Mouse (Mus musculus) midbrain, postnatal 0 days (tissue): ENCODE measurements around the gene Hs3st3b1. TPM values are rescaled to one million over a fixed set of nuclear protein-coding genes. Genes with fewer than 3 reads are reported as not detected.

Experiments
- ATAC-seq: fragments of 200-750 bp; cut with Nextera tagmentation; 2 replicates; pipeline ENCODE4 v1.8.0; 2017; ENCODE audit warnings: moderate number of reproducible peaks, mild to moderate bottlenecking, moderate TSS enrichment, moderate library complexity; ENCODE audit not compliant: low FRiP score
- DNase-seq: peaks from one replicate; pipeline ENCODE4 v3.0.0-alpha.2; 2015; ENCODE audit warnings: low spot score
- H3K27ac ChIP-seq: fragments of 300-500 bp; sonication (generic); 2 replicates; pipeline ENCODE4 v1.5.1; 2014; ENCODE audit warnings: low read depth, mild to moderate bottlenecking, low read length, mixed read lengths
- H3K27me3 ChIP-seq: fragments of 300-500 bp; sonication (generic); 2 replicates; pipeline ENCODE4 v1.6.1; 2014; ENCODE audit warnings: low read length, control low read depth, mixed read lengths; ENCODE audit not compliant: insufficient read depth
- H3K36me3 ChIP-seq: fragments of 300-500 bp; sonication (generic); 2 replicates; pipeline ENCODE4 v1.6.1; 2014; ENCODE audit warnings: low read length, control low read depth, mixed read lengths; ENCODE audit not compliant: insufficient read depth
- H3K4me1 ChIP-seq: fragments of 300-500 bp; sonication (generic); 2 replicates; pipeline ENCODE4 v1.6.1; 2014; ENCODE audit warnings: mild to moderate bottlenecking, control low read depth, antibody characterized with exemption, low read length, mixed read lengths; ENCODE audit not compliant: insufficient read depth
- H3K4me2 ChIP-seq: fragments of 300-500 bp; sonication (generic); 2 replicates; pipeline ENCODE4 v1.6.1; 2014; ENCODE audit warnings: low read depth, mild to moderate bottlenecking, low read length, mixed read lengths; ENCODE audit not compliant: poor library complexity, severe bottlenecking
- H3K4me3 ChIP-seq: fragments of 300-500 bp; sonication (generic); 2 replicates; pipeline ENCODE4 v1.5.1; 2014; ENCODE audit warnings: low read depth, mild to moderate bottlenecking, low read length, moderate library complexity
- H3K9ac ChIP-seq: fragments of 300-500 bp; sonication (generic); replicated peaks from 2 replicates; pipeline ENCODE4 v1.6.1; 2014; ENCODE audit warnings: mild to moderate bottlenecking, low read length, moderate library complexity, mixed read lengths; ENCODE audit not compliant: poor library complexity, severe bottlenecking
- H3K9me3 ChIP-seq: fragments of 300-500 bp; sonication (generic); 2 replicates; pipeline ENCODE4 v1.6.1; 2016; ENCODE audit warnings: low read length, control low read depth
- CTCF ChIP-seq: IDR thresholded peaks from 2 replicates; pipeline ENCODE4 v1.5.1; 2016; ENCODE audit warnings: antibody characterized with exemption, mild to moderate bottlenecking
- WGBS: fragments of 180-500 bp; shearing (Covaris S2); extraction: QIAGEN DNeasy Blood & Tissue Kit; methylation state at CpG from one replicate; pipeline ENCODE4 v1.1.7; 2014; 5-methylcytosine and 5-hydroxymethylcytosine counted together
- polyA plus RNA-seq: library from polyadenylated mRNA; unstranded; fragments of >200 nt; fragmentation: Nextera tagmentation; extraction: Ambion mirVana; gene quantifications from 2 replicates; pipeline ENCODE4 v1.2.1, GENCODE M21; 2015
- total RNA-seq: library from RNA; depleted of rRNA; stranded (reverse); fragments of >200 nt; gene quantifications from 2 replicates; pipeline ENCODE4 v1.2.3, GENCODE M21; 2014

The Hs3st3b1 gene
- total and polyA plus RNA-seq, 2 experiments from 2014 or later = 7.9 to 24.9 TPM

GRCm38 (mm10) chr11:63967641-63968387 lies 45.7 kb upstream of the Hs3st3b1 start:
- Histone ChIP-seq H3K4me1 (0 out of 2 replicates have a peak, but pooled peaks cover 2% of the 10 kb centered on the region), H3K4me3 (no peak overlapping the region), H3K9ac (no peak overlapping the region), H3K36me3 (peaks cover 14% of the 10 kb centered on the region), H3K27me3 (no peaks in the 10 kb centered on the region), H3K27ac (no peak overlapping the region), H3K9me3 (no peaks in the 10 kb centered on the region), H3K4me2 (no peak overlapping the region)
- 84% methylated on average over 9 of the region's 9 CpGs for WGBS
- TF ChIP-seq CTCF = no peak
- DNase-seq = no peak
- no peak for ATAC-seq

- ATAC-seq (no peak), DNase-seq (peak; percentile 67)
- H3K27me3 ChIP-seq = no peaks in the 10 kb centered on the region
- TF ChIP-seq CTCF = no peak
- no peaks in the 10 kb centered on the region for H3K9me3 ChIP-seq
- H3K27ac ChIP-seq = no peak overlapping the region
- H3K4me3 ChIP-seq = no peak overlapping the region
- 0 out of 2 replicates have a peak, but pooled peaks cover 2% of the 10 kb centered on the region for H3K4me1 ChIP-seq
- 65% methylated on average over 5 of the region's 5 CpGs for WGBS
- no peak overlapping the region for H3K9ac ChIP-seq
- no peak overlapping the region for H3K4me2 ChIP-seq
- H3K36me3 ChIP-seq = peaks cover 14% of the 10 kb centered on the region
Measured at GRCm38 (mm10) chr11:63965437-63965836, 43.3 kb upstream of the Hs3st3b1 start.

GRCm38 (mm10) chr11:63957207-63957606 lies 35.1 kb upstream of the Hs3st3b1 start:
- DNase-seq (no peak), ATAC-seq (no peak)
- peak; percentile 38 for TF ChIP-seq CTCF
- H3K36me3 ChIP-seq = no peaks in the 10 kb centered on the region
- no peak overlapping the region for H3K4me2 ChIP-seq
- WGBS = 66% methylated on average over 4 of the region's 4 CpGs
- H3K27ac ChIP-seq = no peak overlapping the region
- no peaks in the 10 kb centered on the region for H3K27me3 ChIP-seq
- no peaks in the 10 kb centered on the region for H3K9me3 ChIP-seq
- H3K4me3 ChIP-seq = no peak overlapping the region
- H3K4me1 ChIP-seq = 0 out of 2 replicates have a peak, but pooled peaks cover 9% of the 10 kb centered on the region
- H3K9ac ChIP-seq = no peak overlapping the region

GRCm38 (mm10) chr11:63956748-63957147 lies 34.7 kb upstream of the Hs3st3b1 start:
- Histone ChIP-seq H3K4me1 (0 out of 2 replicates have a peak, but pooled peaks cover 12% of the 10 kb centered on the region), H3K9me3 (no peaks in the 10 kb centered on the region), H3K4me3 (no peak overlapping the region), H3K27ac (no peak overlapping the region), H3K36me3 (no peaks in the 10 kb centered on the region), H3K4me2 (no peak overlapping the region), H3K27me3 (no peaks in the 10 kb centered on the region), H3K9ac (no peak overlapping the region)
- no peak for TF ChIP-seq CTCF
- 31% methylated on average over 7 of the region's 7 CpGs for WGBS
- no peak for DNase-seq
- no peak for ATAC-seq

GRCm38 (mm10) chr11:63953887-63954286 lies 31.8 kb upstream of the Hs3st3b1 start:
- no peak for DNase-seq

GRCm38 (mm10) chr11:63952743-63953191 lies 30.7 kb upstream of the Hs3st3b1 start:
- H3K4me2 ChIP-seq = no peak overlapping the region
- ATAC-seq (no peak), DNase-seq (peak; percentile 28)
- no peaks in the 10 kb centered on the region for H3K27me3 ChIP-seq
- no peak overlapping the region for H3K9ac ChIP-seq
- no peak overlapping the region for H3K4me3 ChIP-seq
- TF ChIP-seq CTCF = no peak
- H3K36me3 ChIP-seq = no peaks in the 10 kb centered on the region
- WGBS = 24% methylated on average over 4 of the region's 4 CpGs
- H3K4me1 ChIP-seq = 0 out of 2 replicates have a peak, but pooled peaks cover 12% of the 10 kb centered on the region
- no peak overlapping the region for H3K27ac ChIP-seq
- no peaks in the 10 kb centered on the region for H3K9me3 ChIP-seq

More at GRCm38 (mm10) chr11:63953887-63954286, 31.8 kb upstream of the Hs3st3b1 start:
- H3K9me3 ChIP-seq = no peaks in the 10 kb centered on the region
- H3K9ac ChIP-seq = no peak overlapping the region
- 69% methylated on average over 2 of the region's 2 CpGs for WGBS
- TF ChIP-seq CTCF = no peak
- H3K27me3 ChIP-seq = no peaks in the 10 kb centered on the region
- 0 out of 2 replicates have a peak, but pooled peaks cover 12% of the 10 kb centered on the region for H3K4me1 ChIP-seq
- no peak overlapping the region for H3K4me3 ChIP-seq
- H3K27ac ChIP-seq = no peak overlapping the region
- ATAC-seq = no peak
- no peak overlapping the region for H3K4me2 ChIP-seq
- H3K36me3 ChIP-seq = no peaks in the 10 kb centered on the region
